Mouse (Mus musculus) B cell, adult (primary cell): ENCODE measurements around the gene Gm21119. TPM values are rescaled to one million over a fixed set of nuclear protein-coding genes. Genes with fewer than 3 reads are reported as not detected.

Source experiments
- total RNA-seq: library from RNA; stranded (reverse); gene quantifications from 4 replicates; pipeline ENCODE4 v1.2.4, GENCODE M21; 2023; ENCODE audit not compliant: inconsistent age

The Gm21119 gene
- 0.45 to 0.64 TPM in 2 of 4 replicates, not detected in the others for total RNA-seq

DNA sequence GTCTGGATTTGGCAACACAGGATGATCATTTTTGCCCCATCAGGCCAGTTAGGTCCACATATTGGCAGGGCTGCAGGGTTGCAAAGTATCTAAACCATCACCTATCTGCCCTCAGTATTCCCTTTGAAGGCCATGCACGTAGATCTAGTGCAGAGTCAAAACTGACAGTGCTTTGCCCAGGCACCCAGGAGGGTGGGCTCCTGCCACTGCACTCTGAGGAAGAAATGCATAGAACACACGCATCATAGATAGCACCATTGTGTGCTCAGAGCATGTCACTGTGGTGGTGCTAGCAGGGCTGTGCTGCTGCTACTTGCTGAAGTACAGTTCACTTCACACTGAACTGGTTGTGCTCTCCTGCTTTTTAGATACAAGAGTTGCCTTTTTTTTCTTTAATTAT, at the start of gene Gm21119:
TSS of gene Gm21119 (plus strand) at position 301 of the 400 bp plus-strand sequence.

